Mouse (Mus musculus) cortical plate, adult 2 months (tissue): ENCODE data around the gene Vmn1r227. TPM values are rescaled to one million over a fixed set of nuclear protein-coding genes. Genes with fewer than 3 reads are reported as not detected.

Source experiments
- H3K27ac ChIP-seq: fragments of 200-500 bp; 2 replicates; pipeline ENCODE4 v1.5.1; 2012; ENCODE audit warnings: low read length, control low read depth, inconsistent platforms; ENCODE audit not compliant: insufficient read depth
- H3K4me1 ChIP-seq: fragments of 200-500 bp; 2 replicates; pipeline ENCODE4 v1.6.1; 2011; ENCODE audit warnings: low read length; ENCODE audit not compliant: control insufficient read depth, insufficient read depth
- H3K4me3 ChIP-seq: fragments of 200-500 bp; 2 replicates; pipeline ENCODE4 v1.5.1; 2011; ENCODE audit warnings: mild to moderate bottlenecking, low read length, control low read depth; ENCODE audit not compliant: insufficient read depth
- CTCF ChIP-seq: fragments of 200-500 bp; IDR thresholded peaks from 2 replicates; pipeline ENCODE4 v1.5.1; 2011; ENCODE audit warnings: mild to moderate bottlenecking, control low read depth, low read length; ENCODE audit not compliant: insufficient read depth; ENCODE audit errors: extremely low read depth
- POLR2A ChIP-seq: fragments of 200-500 bp; IDR thresholded peaks from 2 replicates; pipeline ENCODE4 v1.6.1; 2011; ENCODE audit warnings: mild to moderate bottlenecking, low read length, control low read depth; ENCODE audit not compliant: insufficient read depth; ENCODE audit errors: extremely low read depth
- polyA plus RNA-seq: library from polyadenylated mRNA; depleted of rRNA; stranded (reverse); fragments of >200 nt; gene quantifications from 2 replicates; pipeline ENCODE4 v1.2.3, GENCODE M21; 2012; rRNA removed

Gene Vmn1r227
- not detected in 2 replicates for polyA plus RNA-seq

- no peaks in the 10 kb centered on the region for H3K4me1 ChIP-seq
- H3K27ac ChIP-seq = no peak within 1 kb of the TSS
- H3K4me3 ChIP-seq = no peak within 1 kb of the TSS
- TF ChIP-seq CTCF (no peak), POLR2A (no peak)
These were observed at the start of gene Vmn1r227 for GRCm38 (mm10) chr17:20729543-20729942. Gene Vmn1r227 (plus strand): TSS chr17:20729843.

DNA sequence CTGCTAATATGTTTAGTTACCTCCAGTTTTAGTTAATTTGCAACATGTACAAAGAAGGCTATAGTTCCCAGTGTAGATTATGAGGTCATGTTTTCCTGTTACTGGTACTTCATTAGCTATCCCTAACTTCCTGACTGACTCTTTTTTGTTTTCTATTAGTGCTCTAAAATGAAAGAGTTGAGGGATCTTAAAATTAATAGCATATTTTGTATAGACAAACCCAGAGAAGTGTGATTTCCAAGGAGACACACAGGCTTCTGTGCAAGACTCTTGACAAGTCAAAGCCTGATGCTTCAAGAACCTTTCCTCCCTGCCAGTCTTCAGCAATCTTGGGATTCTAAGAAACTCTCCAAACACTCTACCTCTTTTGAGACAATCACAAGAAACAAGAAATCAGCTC lies 47.1 kb upstream of the Vmn1r227 start, which contains the start of gene Vmn1r226:
Gene Vmn1r226 (plus strand): TSS at position 301 of the 400 bp plus-strand sequence.
- Histone ChIP-seq H3K27ac (no peak within 1 kb of the TSS), H3K4me1 (no peaks in the 10 kb centered on the region), H3K4me3 (no peak within 1 kb of the TSS)
- TF ChIP-seq CTCF (no peak), POLR2A (no peak)

GRCm38 (mm10) chr17:20786057-20786456 lies 56.4 kb downstream of the Vmn1r227 start, which contains the start of gene Vmn1r228:
Gene Vmn1r228 (minus strand): TSS chr17:20786157.
- no peak for TF ChIP-seq POLR2A
- TF ChIP-seq CTCF = no peak
- Histone ChIP-seq H3K4me1 (no peaks in the 10 kb centered on the region), H3K4me3 (no peak within 1 kb of the TSS), H3K27ac (no peak within 1 kb of the TSS)

Other genes starting within 250 kb of the Vmn1r227 start
- not detected in 2 replicates for gene Vmn2r108, start 248.5 kb upstream of the Vmn1r227 start, polyA plus RNA-seq
- not detected in 2 replicates for gene Vmn1r225, start 231.7 kb upstream of the Vmn1r227 start, polyA plus RNA-seq
- gene Vmn2r109, start 165.1 kb upstream of the Vmn1r227 start, polyA plus RNA-seq = not detected in 2 replicates
- gene Vmn2r110, start 133.4 kb upstream of the Vmn1r227 start, polyA plus RNA-seq = not detected in 2 replicates
- not detected in 2 replicates for gene Fpr-rs3, start 105.0 kb upstream of the Vmn1r227 start, polyA plus RNA-seq
- not detected in 2 replicates for gene Vmn1r226, start 47.0 kb upstream of the Vmn1r227 start, polyA plus RNA-seq
- not detected in 2 replicates for gene Vmn1r228, start 56.3 kb downstream of the Vmn1r227 start, polyA plus RNA-seq
- gene Vmn1r229, start 81.7 kb downstream of the Vmn1r227 start, polyA plus RNA-seq = not detected in 2 replicates
- gene Vmn1r230, start 110.6 kb downstream of the Vmn1r227 start, polyA plus RNA-seq = not detected in 2 replicates
- gene Vmn1r231, start 175.2 kb downstream of the Vmn1r227 start, polyA plus RNA-seq = not detected in 2 replicates
- not detected in 2 replicates for gene Vmn1r232, start 189.9 kb downstream of the Vmn1r227 start, polyA plus RNA-seq
- 596 and 603 TPM in 2 replicates for gene Ppp2r1a, start 215.5 kb downstream of the Vmn1r227 start, polyA plus RNA-seq